Mouse (Mus musculus) kidney, postnatal 14 days (tissue): ENCODE data around the gene Pde5a.

Experiments used
- DNase-seq: peaks from one replicate; pipeline ENCODE4 v3.0.0; 2022; ENCODE audit warnings: mixed read lengths

Pde5a gene

DNA sequence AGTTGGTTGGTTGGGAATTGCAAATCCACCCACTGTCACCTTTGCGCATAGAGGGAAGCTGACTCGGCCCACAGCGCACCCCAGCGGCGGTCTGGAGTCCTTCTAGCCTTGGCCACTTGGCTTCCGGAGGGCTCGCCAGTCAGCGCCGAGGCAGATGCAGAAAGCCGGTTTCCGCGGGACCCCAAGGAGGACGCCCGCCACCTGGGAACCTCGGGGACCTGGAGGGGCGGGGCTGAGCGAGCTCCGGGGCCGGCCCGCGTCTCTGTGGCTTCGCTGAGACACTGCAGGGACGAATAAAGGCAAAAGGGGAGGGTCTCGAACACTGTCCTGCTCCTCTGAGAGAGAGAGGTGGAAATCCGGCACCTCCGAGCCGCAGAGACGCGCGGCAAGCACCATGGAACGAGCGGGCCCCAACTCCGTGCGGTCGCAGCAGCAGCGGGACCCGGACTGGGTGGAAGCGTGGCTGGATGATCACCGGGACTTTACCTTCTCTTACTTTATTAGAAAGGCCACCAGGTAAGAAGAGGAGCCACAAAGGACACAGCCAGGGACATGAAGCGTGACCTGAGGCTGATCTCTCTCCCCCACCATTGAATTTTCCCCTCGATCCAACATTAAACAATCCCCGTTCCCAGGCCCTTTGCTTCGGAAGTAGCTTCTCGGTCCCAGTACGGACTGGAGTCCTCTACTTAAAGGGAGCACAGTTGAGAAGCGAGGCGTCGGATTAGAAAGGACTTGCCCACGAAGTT is at the start of gene Pde5a:
Gene Pde5a (plus strand): TSS at position 96 of the 749 bp plus-strand sequence.
- peak; percentile 84 for DNase-seq

DNA sequence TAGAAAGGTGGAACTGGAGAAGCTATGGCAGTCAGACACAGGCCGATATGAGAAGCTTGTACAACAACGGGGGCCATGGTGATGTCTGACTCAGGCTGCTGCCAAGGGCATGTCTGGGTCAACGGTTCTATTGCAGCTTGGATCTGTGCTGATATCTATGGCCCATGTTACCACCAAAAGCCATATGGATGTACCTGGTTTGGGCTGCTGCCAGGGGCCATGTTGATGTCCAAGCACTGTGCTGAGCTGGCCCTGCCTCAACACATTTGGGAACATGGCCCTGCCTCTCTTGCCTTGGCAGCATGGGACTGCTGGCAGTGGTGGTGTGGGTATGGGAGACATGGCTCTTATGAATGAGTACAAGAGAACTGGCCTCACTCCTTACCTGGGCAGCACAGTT is 47.9 kb upstream of the Pde5a start:
- no peak for DNase-seq

DNA sequence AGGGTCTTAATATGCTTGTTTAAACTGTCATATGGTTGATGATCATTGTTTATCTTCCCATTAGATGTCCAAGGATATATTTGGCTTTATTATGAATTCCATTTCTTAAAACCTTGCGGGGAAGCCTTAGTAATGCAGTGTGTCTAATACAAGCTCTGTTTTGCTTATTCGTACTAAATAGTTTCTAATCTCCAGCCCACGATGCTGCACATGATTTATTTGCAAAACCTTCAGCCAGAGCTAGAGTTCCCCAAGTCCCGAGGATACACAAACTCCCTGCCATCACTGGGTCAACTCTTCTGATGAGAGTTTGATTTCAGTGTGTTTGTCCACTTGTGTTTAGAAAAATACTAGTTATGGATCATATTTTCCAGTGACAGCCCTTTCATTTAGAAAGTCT is 46.4 kb upstream of the Pde5a start:
- DNase-seq = no peak

DNA sequence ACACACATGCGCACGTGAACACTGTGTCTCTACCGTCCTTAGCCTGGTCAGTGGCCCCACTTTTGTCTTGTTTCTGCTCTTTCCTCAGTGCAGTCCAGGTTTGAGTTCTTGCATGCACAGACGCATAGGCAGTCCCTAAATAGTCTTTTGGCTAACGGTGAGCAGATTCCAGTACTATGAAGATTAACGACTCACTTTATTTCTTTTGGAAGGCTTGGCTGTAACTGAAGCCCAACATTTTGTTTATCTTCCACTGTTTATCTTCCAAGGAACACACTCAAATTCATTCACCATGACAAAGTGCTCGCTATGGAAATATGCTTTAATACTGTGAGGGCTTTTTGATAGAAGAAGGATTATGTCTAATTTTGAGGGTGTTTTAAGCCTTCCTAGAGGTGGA is 43.9 kb upstream of the Pde5a start:
- DNase-seq = peak; percentile 8

DNA sequence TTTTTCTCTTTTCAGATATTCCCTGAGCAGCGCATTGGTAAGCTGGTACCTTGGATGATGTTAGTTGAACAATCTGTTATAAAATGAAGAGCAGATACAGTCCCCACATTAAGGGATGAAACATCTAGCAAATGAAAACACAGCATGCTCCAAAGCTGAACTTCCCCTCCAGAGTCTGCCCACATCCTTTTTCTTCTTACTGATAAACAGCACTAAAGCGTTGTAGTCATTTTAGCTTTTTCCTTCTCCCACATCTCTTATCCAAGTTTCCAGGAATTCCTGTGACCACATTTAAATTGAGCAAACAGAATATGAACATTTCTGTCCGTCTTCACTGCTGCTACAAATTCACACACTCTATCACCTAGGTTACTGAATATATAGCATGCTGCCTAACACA is 35.7 kb upstream of the Pde5a start:
- DNase-seq = no peak

DNA sequence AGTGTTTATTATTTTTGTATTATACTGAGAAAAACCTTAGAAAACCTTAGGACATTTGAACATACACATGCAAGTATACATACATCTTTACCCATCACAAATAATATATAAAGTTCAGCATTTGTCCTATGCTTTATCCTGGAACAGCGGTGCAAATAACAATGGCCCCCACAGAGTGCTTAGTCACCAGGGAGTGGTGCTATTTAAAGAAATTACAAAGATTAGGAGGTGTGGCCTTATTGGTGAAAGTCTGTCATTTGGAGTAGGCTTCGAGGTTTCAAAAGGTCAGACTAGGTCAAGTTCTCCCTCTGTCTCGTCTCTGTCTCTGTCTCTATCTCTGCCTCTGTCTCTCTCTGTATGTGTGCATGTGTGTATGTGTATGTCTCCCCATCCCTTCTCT is 32.9 kb upstream of the Pde5a start:
- DNase-seq = no peak

DNA sequence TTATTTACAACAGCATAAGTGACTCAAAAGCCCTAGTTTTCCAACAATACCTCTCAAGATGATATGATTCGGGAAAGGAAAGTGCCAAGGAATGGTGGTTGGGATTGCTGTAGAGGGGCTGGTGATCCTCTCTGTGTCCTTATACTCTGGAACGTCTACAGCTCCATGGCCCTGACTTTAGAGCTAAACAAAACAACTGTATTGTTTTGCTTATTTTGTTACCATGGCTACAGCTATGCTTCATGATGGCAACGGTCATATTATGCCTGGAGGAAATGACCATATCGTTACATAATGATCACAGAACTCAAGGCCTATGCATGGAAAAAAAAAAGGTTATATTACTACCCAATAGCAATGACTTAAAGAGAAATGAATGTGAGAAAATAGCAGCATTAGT is 32.1 kb upstream of the Pde5a start:
- DNase-seq = no peak

DNA sequence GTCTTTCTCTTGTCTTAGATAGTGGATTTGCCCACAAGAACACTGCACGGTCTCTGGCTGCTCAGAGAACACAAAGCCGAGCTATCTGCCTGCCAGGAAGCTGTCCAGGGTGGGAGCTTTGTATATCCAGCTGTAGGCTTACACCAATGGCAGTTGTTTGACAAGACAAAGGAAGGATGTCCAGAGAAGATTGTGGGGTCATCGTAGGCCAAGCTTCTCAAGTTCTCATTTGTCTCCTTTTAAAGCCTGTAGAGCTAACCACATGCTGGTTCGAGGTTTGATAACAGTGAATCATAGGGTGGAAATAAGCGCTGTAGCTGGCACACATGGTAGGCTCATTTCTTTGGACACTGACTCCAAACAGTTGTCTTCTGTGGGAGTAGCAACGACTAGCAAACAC is 24.5 kb upstream of the Pde5a start:
- no peak for DNase-seq

DNA sequence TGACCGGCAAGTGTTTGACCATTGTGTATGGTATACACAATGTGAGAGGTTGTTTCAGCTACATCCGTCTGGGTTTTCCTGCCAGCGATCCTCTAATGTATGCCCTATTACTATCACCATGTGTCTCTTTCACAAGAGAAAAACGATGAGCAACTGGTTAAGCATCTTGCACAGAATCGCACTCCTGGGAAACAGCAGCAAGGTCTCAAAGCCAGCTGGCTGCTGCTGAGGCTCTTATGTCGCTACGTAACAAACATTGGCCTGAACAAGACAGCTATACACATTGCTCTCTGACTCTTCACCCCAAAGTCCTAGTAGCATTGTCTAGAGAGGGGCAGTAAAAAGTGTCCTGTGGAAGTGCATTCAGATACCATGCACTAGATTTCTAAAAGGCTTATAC is 23.5 kb upstream of the Pde5a start:
- no peak for DNase-seq

DNA sequence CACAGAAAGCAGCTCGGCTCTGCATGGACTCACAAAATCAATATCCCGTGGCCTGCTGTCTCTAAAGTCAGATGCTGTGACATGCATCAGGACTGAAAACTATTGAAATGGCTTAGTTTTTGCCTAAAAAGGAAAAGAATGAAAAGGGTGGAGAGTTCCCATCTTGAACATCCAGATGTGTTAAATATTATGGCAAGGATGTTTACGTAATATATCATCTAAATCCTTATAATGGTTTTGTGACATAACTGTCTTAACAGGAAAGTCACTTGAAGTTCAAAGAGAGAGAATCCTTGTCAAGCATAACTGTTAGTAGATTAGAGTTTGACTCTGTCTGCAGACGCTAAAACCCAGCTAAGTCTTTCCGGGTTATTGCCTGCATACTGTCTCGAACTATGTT is 20.3 kb upstream of the Pde5a start:
- DNase-seq = no peak

DNA sequence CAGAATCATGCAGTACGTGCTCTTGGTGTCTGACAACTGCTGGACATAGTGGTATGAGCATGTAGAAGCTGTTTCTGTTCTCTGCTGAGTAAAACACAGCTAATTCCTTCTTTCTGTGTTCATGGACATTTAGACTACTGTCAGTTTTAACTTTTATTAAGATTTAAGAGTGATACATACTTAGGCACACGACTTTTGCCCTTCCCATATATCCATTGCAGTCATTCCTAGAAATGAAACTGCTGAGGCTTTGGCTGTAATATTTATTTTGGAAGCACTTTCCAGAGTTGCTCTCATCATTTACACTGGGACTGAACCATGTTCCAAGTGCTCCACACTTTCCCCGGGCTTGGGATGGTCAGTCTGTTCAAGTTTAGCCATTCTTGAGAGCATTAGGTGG is 18.6 kb upstream of the Pde5a start:
- peak; percentile 20 for DNase-seq

DNA sequence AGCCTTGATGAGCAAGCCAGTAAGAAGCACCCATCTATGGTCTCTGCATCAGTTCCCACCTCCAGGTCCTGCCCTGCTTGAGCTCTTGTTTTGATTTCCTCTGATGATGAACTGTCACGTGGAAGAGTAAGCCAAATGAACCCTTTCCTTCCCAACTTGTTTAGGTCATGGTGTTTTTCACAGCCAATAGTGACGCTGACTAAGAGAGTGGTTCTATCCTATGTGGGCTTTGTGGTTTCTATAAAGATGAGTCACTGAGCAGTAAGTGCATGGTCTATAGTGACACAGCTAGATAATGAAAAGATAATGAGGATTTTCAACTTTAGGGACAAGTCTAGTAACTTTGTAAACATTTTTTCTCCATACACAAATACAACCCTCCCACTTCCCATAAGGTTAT is 10.1 kb upstream of the Pde5a start:
- DNase-seq = no peak

DNA sequence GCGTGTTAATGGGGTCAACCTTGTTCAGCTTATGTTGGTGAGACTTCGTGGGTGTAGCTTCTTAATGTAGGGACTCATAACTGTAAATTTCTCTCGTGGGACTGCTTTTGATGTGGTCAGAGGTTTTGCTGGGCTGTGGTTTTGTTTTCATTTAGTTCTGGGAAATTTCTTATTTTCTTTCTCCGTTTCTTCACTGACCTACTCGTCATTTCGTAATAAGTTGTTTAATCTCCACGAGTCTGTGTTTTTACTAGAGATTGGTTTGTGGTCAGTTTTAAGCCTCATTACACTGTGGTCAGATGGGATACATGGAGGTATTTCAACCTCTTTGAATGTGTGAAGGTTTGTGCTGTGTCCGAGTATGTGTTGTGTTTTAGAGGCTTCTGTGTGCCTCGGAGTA is 7.2 kb upstream of the Pde5a start:
- DNase-seq = no peak

DNA sequence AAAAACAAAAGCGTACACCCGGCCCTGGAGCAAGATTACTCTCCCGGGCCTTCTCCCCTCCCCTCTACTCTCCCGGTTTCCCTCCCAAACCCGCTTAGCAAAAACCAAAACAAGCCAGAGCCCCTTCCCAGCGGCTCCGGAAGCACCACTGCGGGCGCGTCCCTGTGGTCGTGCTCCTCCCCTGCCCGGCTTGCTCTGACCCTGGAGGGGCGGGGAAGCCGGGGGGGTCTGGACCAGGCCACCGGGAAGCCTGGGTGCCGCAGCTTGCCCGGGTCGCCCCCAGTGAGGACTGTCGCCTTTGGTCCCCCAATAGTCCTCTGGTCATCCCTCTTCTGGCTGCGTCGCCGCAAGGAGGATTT is 833 bp downstream of the Pde5a start:
- DNase-seq = peak; percentile 77

DNA sequence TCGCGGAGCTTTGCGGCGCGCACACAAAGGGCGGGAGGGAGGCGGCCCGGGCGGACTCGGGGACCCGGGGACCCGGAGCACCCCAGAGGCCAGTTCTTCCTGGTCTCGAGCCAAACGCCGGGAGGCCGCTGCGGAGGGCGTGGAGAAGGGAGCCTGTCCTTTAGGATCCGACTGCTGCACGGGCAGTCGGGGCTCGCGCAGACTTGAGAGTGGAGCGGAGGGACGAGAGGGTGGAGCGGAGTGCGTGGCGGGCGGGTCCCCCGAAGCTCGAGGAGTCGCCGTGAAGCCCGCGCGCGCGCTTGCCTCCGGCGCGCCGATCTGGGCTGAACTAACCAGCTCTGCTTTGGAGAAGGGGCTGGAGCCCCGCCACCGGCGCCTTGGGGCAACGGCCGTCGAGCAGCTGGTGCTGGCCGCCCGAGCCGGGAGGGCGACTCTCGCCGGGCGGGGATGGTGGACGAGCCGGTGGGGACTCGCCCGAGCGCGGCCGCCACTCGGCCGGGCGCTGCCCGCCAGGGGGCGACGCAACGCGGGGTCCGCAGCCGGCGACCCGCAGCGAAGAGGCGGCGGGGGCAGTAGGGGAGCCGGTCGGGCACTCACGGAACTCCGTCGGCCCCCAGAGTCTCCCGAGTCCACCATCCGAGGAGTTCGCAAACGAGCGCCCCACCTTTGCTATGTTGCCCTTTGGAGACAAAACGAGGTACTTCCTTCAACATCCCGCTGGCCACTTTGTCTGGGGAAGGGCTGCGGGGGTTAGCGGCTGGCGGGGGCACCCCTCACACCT is 1.4 kb downstream of the Pde5a start:
- peak; percentile 85 for DNase-seq

DNA sequence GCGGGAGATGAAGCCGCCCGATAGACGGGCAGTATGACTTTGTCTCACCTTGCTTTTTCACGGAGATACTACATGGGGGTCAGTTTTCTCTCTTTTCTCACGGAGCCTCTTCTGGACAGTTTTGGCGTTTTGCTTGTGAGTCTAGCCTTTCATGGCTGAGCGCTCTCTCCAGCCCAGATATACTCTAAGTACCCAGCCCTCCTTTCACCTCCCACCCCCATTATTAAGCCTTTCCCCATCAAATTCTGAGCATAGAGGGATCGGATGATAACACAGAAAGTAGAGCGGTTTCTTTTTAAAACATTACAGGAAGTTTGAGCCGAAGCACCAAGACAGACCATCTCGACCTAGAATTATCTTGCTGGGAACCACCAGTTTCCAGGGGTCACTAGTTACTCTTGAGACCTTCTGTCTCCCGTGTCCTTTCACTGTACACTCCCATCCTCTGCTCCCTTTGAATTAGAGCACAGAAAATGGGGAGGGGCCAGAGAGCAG is 2.0 kb downstream of the Pde5a start:
- DNase-seq = no peak

DNA sequence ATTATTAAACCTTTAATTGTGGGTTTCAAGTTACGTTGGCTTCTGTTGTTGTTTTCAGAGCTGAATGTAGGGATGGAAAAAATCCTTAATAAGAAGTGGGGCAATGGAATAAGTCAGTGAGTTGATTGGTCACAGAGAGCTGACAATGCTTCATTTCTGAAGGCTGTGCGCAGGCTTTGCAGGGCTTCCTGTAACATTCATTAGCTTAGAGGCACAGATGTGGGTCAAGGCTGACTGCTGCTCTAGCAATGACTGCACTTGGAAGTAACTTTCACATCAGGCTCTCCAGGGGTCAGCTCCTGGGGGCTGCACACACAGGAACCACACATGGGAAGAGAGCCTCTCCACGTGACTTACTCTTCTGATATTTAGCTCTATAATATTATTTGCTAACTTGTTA is 5.1 kb downstream of the Pde5a start:
- DNase-seq = no peak

DNA sequence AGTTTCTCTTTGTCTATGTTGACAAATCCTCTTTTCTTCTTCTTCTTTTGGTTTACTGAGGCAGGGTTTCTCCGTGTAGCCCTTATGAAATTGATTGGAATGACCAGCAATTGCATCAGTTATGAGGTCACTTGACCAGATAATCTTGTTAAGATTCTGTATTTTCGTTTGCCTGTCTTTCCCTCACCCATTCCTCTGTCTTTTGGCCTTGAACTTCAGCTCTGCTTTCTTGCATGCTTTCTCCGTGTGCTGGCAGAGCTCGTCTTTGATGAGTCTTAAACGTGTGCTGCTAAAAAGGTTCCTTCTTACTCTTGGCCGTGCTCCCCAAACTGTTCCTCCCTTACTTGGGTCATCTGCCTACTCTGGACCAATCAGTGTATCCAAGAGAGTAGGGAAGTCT is 5.6 kb downstream of the Pde5a start:
- no peak for DNase-seq

DNA sequence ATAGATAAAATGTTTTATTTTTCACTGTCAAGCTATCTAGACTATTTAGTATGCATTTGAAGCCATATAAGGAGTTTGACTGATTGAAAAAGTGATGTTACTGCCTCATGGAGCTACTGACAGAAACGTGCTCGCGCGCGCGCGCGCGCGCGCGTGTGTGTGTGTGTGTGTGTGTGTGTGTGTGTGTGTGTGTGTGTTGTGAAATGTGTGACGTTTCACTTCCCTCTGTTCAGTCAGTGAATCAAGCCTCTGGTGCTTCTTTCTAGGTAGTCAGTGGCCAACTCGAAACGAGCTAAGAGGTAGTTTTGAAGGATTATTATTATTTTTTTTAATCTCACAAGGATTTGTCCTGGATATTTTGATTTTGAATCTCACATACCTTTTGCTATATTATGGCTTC is 10.7 kb downstream of the Pde5a start:
- DNase-seq = no peak

DNA sequence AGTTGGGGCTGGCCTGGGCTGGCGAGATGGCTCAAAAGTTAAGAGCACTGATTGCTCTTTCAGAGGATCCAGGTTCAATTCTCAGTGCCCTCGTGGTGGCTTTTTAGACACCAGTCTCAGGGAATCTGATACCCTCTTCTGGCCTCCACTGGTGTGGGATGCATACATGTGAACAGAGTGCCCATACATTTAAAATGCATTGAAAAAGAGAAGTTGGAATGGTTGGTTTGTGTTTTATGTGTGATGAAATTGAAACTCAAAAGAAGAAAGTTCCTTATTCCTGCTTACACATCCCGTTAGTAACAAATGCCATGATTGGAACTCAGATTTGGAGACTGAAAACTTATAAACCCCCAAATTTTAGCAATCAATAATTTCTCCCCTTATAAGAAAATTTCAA is 15.5 kb downstream of the Pde5a start:
- no peak for DNase-seq

DNA sequence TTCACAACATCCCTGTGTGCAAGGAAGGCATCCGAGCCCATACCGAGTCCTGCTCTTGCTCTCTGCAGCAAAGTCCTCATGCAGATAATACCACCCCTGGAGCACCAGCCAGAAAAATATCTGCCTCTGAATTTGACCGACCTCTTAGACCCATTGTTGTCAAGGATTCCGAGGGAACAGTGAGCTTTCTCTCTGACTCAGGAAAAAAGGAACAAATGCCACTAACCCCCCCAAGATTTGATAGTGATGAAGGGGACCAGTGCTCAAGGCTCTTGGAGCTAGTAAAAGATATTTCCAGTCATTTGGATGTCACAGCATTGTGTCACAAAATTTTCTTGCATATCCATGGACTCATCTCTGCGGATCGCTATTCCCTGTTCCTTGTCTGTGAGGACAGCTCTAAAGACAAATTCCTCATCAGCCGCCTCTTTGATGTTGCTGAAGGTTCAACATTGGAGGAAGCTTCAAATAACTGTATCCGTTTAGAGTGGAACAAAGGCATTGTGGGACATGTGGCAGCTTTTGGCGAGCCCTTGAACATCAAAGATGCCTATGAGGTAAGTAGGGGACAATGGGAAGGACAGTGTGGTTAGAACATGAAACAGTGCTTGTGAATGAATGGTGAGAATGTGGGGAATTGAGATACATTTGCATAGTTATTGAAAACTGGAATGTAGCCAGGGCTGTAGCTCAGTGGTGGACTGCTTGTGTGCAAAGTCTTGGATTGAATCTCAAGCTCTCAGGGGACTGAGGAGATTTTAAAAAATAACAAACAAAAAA is 19.4 kb downstream of the Pde5a start:
- DNase-seq = no peak

DNA sequence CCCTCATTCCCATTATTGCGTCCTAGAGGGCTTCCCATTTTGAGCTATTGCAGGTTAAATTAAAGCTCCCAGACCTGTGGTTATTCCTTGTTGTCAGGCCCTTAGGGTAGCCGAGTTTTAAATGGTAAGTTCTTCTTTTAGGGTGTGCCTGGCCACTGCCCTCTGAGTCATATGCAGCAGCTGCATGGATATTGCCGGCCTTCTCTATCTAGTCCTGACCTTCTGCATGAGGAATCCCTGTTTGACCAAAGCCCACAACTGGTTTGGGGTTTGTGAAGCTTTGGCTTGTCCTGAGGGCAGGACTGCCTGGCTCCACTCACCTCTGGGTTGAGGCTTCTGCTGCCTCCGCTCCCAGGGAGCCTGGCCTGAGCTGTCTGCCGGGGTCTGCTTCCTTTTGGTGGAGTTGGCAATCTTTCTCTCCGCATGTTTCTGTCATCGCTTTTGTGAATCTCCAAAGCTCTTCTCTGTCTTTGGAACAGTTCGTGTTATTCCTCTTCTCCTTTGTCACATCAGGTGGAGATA is 34.6 kb downstream of the Pde5a start:
- no peak for DNase-seq

DNA sequence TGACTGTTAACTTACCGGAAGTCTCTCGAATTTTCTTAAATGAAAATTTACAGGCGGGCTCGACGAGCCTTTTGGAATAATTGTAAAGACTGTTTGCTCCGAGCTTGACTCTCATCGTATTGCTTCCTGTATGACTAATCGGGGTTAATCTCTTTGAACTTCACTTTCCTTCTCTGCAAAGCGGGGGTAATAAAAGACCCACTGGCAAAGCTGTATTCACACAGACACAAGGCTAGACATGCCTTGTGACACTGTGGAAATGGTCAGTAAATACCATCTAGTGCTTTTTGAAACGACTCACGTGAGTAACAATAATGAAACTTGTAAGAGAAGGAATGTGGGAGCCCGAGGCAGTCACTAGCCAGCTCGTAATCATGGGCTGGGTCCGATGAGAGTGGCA is 35.0 kb downstream of the Pde5a start:
- no peak for DNase-seq

DNA sequence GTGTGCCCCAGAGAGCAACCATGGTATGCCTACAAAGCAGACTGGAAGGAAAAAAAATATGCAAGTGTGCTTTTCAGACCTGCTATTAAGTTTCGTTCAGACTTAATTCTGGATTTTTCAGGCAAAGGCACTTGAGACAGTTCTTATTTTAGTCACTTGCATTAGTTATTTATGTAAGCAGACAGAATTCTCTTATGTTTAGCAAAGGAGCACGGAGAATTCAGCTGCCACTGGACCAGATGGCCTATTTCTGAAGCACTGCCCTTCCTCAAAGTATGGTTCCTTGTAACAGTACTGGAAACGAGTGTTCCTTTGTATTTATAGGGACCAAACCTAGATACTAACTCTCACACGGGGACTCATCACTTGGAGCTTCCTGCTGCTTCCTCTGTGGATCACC is 38.2 kb downstream of the Pde5a start:
- no peak for DNase-seq
